Mouse (Mus musculus): ENCODE results near the gene Mroh2b. TPM values are rescaled to one million over a fixed set of nuclear protein-coding genes. Genes with fewer than 3 reads are reported as not detected.

Gene Mroh2b
- total RNA-seq (2022), result not detected

- DNase-seq, result no peak
These were observed at the start of gene Mroh2b for GRCm38 (mm10) chr15:4898437-4898836. Gene Mroh2b (plus strand): TSS chr15:4898737.

- DNase-seq, result no peak
These were observed 48.5 kb upstream of the Mroh2b start for GRCm38 (mm10) chr15:4850015-4850414.

- DNase-seq, result no peak
These were observed 3.6 kb upstream of the Mroh2b start for GRCm38 (mm10) chr15:4894962-4895361.

GRCm38 (mm10) chr15:4934731-4935130 is 36.2 kb downstream of the Mroh2b start:
- no peak for DNase-seq

- DNase-seq, result no peak
These were observed 74.8 kb downstream of the Mroh2b start for GRCm38 (mm10) chr15:4973355-4973754.

GRCm38 (mm10) chr15:5002903-5003302 is 104.4 kb downstream of the Mroh2b start:
- no peak for DNase-seq

- no peak for DNase-seq
These were observed 105.1 kb downstream of the Mroh2b start for GRCm38 (mm10) chr15:5003503-5004196.

GRCm38 (mm10) chr15:5009644-5010107 is 111.1 kb downstream of the Mroh2b start:
- peak; percentile 3 for DNase-seq

Other genes starting within 250 kb of the Mroh2b start
- 10 to 100 TPM in 3 of 4 experiments, 1 to 10 TPM in 1; 6.5 to 34.0 (median 16.2) TPM for gene C6, start 171.6 kb upstream of the Mroh2b start, total RNA-seq (2022)
- 10 to 100 TPM; 12.9 to 50.2 (median 30.7) TPM for gene C7, start 165.0 kb downstream of the Mroh2b start, total RNA-seq (2022)
- gene Card6, start 209.8 kb downstream of the Mroh2b start, total RNA-seq (2022), result 10 to 100 TPM in 3 of 4 experiments, 1 to 10 TPM in 1; 9.5 to 12.0 (median 10.8) TPM
- 100 to 1,000 TPM; 411 to 520 (median 488) TPM for gene Rpl37, start 217.9 kb downstream of the Mroh2b start, total RNA-seq (2022)
- 10 to 100 TPM; 33.2 to 42.6 (median 37.3) TPM for gene Prkaa1, start 245.1 kb downstream of the Mroh2b start, total RNA-seq (2022)